Mouse (Mus musculus) CD4-positive helper T cell, adult 2 months (primary cell): ENCODE results near the gene Tars2.
"Not testable (repeated sequence)": the region's sequence is repeated elsewhere in the genome, so short reads cannot be mapped to it uniquely, and the experiment has no call there.

Experiments used
- DNase-seq: peaks from one replicate; pipeline ENCODE4 v3.0.0-alpha.2; 2012; ENCODE audit warnings: low read depth, missing footprints, low spot score

Gene Tars2

DNA sequence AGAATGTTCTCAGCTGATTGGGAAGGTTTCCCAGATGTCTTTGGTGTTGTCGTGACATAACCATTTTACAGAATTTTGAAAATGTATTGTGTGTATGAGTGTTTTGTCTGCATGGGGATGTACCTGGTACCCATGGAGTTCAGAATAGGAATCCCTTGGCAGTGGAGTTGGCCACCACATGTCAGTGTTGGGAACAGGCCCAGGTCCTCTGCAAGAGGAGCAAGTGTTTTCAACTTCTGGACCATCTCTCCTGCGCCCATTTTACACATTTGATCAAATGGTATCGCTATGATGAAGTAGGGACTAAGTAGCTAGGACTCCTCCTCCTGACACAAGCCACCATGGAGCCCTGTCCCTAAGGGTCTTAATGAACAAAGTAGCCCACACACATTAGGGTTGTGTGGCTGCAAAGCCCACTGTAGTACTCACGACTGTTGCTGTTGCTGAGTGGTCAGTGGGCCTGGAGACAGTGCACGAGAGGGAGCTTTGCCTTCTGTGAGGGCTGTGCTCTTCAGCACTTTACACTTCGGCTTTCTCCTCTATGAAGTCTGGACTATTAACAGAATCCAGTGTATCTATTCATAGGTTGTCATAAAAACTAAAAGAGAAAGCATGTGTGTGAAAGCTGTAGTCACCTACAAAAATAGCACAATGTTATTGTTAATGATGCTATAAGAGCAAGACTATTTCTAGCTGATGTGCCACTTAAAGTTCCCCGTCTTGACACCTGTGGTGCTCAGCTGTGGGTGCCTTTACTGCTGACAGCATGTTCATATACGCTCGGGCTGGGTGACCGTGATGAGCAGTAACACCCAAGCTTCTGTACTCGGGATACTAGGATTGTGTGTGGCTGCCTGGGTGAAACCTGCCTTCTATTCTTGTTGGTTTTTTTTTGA, 65.0 kb downstream of the Tars2 start:
- no peak for DNase-seq

DNA sequence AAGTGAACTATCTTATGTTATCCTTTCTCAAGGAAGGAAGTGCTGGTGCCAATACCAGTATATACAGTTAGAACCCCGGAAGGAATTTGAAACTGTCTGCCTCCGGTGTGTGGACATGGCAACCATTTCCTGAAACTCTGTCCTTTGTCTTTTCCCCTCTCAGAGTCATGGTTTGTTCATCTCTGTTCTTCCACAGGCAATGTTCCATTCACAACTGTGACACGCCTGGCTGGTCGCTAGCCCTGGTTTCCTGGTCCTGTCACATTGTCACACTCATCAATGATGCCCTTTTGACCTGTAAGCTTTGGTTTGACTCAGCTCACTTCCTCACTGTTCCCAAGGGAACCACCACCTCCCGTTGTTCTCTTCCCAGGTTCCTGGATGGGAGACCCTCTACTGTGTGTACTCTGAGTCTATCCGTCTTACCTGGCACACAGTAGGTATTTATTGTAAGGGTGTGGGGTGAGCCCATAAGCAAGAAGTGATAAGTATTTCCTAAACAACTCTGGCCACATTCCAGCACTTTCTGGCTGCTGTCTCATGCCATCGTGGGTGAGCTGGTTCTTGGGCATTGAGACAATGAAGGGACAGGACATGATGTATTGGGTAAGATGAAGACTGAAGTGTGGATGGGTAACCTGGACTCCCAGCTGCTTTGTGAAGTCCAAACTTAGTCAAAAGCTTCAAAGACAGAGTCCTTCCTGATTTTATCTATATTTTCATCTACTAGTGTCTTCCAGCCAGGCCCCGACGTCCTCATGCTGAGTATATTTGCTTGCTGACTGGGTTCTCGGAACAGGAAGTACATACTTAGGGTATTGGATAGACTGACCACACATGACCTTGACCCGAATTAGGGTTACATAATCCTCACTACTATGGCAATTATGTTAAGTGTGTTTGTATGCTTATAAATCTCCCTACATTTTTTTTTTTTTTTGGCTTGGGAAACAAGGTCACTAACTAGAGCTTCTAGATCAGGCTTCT, 65.9 kb downstream of the Tars2 start:
- DNase-seq = no peak

DNA sequence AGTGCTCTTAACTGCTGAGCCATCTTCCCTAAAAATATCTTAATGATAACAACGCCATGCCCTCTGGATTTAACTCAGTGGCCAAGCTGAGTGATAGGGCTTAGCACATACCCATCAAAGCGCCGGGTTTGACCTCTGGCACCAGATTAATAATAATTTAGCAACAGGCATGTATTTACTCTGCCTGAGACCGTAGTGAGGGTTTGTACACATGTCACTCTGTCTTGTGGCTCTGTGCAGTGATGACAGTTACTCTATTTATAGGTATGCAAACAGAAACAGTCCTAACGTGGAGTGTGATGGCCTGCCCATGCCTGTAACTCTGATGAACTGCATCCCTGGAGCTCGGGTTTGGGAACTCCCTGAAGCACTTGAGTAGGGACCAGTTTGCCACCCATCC, 67.3 kb downstream of the Tars2 start:
- DNase-seq = no peak

DNA sequence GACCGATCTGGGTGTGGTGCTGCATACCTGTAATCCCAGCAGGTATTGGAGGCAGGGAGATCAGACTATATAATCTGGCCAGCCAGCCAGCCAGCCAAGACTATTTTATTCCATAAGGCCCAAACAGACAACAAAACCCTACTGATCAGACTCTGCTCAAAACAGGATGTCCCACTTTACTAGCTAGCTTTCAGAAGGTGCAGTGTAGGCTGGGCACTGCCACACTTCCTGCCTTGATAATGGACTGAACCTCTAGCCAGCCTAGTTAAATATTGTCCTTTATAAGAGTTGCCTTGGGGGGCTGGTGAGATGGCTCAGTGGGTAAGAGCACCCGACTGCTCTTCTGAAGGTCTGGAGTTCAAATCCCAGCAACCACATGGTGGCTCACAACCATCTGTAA, 69.5 kb downstream of the Tars2 start:
- DNase-seq = not testable (repeated sequence)
